Mouse (Mus musculus): ENCODE data around the gene Efcab7.
A peak's percentile ranks its signal among the peaks of the same experiment; 100 is the strongest.

Gene Efcab7

GRCm38 (mm10) chr4:99829094-99830073 lies at the start of gene Efcab7:
Gene Efcab7, plus strand, starts transcription at chr4:99829198.
- DNase-seq: peak; percentile 89

GRCm38 (mm10) chr4:99792365-99792764 lies 36.6 kb upstream of the Efcab7 start:
- no peak for DNase-seq

GRCm38 (mm10) chr4:99816697-99817460 lies 12.1 kb upstream of the Efcab7 start:
- no peak for DNase-seq

DNA sequence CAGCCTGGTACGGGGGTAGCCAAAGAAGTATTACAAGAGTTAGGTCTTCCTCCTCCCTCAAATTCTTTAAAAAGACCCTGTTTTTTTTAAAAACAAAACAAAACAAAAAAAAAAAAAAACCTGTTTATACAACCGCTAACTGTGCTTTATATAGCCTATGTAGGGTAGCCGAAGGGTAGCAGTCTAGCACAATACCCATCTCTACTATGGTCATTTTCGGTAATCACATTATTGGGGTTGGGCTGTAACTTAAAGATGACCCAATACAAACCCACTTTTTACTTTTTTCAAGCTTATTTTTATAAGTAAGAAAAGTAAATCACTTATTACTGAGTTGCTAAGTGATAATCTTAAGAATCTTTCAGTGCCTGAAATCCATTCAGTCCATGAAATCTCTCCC lies 661 bp upstream of the Efcab7 start:
- no peak for DNase-seq

DNA sequence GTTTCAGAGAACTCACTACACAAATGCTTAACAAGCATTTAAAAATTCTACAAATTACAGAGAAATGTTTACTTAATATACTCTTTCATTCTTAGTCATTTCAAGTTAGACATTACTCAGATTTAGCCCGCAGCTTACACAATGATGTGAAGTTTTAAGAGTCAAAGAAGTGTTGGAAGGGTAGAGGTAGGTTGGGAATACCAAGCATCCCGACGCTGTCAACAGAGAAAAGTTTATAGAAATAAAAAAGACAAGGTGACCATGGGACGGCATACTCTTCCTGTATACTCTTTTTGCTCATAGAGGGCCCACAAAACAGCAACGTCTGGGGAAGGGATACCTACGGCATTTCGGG lies 282 bp upstream of the Efcab7 start:
- DNase-seq: no peak

DNA sequence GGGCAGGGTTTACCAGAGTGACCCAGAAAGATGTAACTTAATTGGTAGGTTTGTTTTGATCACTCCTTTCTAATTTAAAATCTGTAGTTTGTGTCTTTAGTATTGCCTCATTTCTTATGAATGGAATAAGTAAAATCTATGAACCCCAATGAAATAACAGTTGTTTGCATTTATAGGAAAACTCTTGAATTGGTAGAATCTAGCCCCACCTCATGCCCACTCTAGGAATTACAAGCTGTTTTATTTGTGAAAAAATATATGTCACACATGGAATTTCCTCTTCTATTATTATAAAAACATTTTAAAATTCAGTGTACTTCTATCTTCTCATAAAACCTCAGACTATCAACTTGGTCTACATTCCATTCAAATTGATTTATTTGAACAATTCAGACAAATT lies 52.9 kb downstream of the Efcab7 start:
- DNase-seq: peak; percentile 35

- DNase-seq: no peak
These were observed 53.4 kb downstream of the Efcab7 start for GRCm38 (mm10) chr4:99882405-99882804.

DNA sequence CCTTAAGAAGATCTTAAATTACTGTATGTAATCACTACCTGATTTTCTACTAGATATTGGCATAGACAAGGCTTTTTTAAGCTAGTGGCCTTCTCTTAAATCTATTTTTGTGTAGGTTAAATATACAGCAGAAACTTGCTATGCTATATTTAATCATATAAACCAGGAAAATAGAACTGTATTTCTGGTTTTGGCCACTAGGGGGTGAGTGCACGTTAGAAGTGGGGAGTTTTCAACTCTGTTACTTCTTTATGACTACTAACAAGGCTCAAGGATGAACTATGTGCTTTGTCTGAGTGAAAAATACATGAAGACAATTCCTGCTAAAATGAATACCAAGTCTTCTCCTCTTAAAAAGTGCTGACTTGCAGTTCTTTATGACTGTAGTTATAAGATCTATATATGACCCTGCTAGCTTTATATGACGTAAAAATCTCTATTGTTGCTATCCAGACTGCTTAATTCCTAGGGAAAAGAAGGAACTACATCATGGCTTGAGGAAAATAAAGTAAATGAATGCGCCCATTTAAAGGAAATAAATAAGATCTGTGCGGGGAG lies 85.0 kb downstream of the Efcab7 start:
- DNase-seq: no peak

DNA sequence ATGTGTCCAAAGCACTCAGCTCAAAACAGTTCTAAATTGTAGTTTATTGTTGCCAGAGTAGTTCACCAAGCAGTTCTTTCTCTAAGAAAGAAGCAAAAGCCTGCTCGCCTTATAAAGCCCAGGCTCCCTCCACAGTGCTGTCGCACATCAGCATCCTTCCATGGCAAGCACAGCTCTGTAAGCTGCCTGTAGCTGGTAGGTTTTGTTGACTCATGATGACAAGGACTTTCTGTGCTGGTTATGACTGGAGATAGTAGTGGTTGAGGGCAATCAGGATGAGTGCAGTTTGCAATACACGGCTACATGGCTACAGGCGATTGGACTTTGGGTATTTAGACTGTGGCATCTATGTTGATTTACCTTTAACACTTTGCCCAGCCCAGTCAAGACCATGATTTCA lies 97.4 kb downstream of the Efcab7 start:
- DNase-seq: no peak

DNA sequence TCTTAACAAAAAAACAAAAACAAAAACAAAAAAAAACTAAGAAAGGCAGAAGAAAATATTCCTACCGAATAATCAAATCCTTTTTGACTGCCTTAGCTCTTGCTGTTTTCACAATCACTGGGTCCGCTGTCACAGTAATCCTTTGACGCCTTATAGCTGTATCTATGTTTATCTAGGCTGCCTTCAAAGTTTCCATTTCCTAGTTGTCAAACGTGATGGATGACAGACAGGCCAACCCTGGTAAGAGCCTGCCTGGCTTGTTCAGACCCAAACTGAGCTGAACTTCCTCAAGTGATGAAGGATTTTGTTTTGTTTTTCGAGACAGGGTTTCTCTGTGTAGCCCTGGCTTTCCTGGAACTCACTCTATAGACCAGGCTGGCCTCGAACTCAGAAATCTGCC lies 99.5 kb downstream of the Efcab7 start:
- no peak for DNase-seq

DNA sequence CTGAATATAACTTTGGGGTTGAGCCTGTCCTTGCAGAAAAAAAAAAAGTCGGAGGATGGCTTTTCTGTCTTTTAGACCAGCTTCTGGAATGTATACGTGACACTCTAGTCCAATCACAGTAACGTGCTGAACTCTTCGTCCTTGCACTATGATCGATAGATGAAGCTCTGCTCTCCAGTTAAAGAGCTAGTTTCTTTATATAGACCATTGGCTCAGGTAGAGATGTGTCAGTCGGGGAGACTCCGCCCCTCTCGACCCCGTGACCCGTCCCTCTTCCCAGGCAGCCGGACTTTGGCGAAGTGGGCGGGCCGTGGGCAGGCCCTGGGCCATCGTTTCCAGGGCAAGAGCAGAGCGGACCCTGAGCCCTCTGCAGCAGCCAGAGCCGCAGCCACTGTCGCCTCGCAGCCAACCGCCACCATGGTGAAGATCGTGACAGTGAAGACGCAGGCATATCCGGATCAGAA lies 100.2 kb downstream of the Efcab7 start, which contains the start of gene Pgm1:
Pgm1 (plus strand) TSS at position 266 of the 464 bp plus-strand sequence.
- DNase-seq: peak; percentile 93

DNA sequence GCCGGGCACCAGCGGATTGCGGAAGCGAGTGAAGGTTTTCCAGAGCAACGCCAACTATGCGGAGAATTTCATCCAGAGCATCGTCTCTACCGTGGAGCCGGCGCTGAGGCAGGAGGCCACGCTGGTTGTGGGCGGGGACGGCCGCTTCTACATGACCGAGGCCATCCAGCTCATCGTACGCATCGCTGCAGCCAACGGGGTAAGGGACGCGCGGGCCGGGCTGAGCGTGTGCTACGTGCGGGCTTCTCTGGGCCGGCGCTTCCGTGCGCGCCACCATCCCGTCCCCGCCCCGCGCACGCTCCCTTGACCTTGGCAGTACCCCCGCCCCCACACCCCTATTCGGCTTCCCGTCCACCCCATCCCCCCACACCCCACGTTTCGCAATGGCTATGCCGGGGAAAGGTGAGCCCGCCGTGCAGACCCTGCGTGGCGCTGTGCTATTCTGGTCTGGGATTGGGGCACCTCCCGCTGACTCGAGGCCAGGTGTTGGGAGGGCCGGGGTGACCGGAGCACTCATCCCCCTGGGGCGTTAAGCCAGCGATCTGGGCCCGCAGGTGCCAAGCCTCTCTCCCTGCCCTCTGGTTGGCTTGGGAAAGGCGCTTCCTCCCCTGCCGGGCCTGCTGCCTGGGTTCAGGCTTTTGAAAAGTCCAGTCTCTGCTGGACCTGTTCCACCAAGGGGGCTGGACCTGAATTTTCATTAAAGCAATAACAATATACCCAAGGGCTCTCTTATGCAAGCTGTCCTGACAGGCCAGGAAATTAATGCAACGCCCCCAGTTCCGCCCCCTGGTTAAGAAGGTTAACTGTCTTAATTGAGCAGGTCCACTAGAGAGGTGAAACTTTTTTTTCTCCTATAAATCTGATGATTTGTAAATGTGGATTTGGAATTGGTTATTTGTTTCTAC lies 100.9 kb downstream of the Efcab7 start, which contains the start of gene Itgb3bp:
Itgb3bp (minus strand) TSS at position 201 of the 905 bp plus-strand sequence.
- peak; percentile 85 for DNase-seq

GRCm38 (mm10) chr4:99930518-99931239 lies 101.7 kb downstream of the Efcab7 start:
- no peak for DNase-seq

DNA sequence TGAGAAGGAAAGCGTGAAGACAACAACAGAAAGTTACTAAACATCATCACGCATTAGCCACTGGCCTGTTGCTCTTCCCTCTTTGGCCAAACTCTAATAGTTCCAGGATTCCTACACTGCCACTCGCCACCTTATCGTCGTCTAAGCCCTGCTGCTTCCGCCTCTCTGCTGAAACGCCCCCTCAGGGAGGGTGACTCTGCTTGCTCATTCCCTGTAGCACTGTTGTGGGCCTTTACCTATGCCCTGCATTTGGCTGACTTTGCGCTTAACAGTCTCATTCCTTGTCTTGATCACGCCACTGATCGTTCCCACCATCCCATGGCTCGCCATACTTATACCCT lies 102.2 kb downstream of the Efcab7 start:
- no peak for DNase-seq

GRCm38 (mm10) chr4:99931807-99932206 lies 102.8 kb downstream of the Efcab7 start:
- DNase-seq: no peak

DNA sequence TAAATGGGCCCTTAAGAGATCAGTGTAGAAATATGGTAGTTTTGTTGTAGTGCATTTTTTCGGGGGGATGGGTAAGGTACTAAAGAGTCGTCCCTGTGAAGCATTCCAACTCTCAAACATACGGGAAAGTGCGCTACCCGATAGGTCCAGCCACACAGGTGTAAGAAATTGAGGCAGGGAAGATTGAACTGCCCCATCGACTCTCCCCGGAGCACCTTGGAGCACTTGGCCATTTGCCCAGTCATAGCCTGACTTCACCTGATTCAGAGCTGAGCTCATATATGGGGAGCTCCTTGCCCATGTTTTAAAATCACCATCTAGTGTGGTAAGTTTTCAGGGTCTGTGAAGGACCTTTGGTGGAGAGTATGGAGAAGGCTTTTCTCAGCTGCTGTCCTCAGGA lies 105.9 kb downstream of the Efcab7 start:
- peak; percentile 43 for DNase-seq

- DNase-seq: no peak
These were observed 107.3 kb downstream of the Efcab7 start for GRCm38 (mm10) chr4:99936278-99936677.

DNA sequence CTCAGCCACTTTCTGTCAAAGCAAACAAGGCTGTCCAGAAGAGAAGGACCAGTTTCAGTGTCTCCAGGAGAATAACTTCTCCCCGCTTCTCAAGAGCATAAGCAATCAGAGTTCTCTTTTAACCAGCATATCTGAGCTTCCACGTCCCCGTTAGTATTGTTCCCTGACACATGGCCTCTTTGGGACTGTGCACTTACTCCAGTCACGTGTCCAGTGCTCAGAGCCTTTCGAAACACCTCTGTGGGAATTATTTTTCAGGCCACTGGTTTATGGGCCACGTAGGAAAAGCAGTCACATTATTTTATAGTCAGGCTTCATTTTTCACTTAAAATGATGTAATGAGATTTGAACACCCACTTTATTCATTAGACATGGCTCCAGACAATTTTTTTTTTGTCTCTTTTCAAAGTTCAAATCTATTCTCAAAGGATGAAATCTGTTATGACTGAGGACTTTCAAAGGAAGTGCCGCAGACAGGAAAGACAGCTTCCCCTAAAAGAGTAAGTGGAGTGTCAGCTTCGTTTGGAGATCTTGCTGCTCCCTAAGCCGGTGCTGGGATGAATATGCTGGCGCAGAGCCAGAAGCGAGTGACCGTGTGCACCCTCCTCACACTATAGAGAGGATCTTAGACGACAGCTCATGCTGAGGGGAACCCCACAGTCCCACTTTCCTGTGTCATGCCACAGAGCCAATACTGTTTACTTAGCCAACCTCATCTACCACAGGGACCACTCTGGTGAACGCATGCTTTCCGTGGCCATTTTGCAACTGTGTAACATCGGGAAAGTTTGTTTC lies 110.9 kb downstream of the Efcab7 start:
- DNase-seq: peak; percentile 29

DNA sequence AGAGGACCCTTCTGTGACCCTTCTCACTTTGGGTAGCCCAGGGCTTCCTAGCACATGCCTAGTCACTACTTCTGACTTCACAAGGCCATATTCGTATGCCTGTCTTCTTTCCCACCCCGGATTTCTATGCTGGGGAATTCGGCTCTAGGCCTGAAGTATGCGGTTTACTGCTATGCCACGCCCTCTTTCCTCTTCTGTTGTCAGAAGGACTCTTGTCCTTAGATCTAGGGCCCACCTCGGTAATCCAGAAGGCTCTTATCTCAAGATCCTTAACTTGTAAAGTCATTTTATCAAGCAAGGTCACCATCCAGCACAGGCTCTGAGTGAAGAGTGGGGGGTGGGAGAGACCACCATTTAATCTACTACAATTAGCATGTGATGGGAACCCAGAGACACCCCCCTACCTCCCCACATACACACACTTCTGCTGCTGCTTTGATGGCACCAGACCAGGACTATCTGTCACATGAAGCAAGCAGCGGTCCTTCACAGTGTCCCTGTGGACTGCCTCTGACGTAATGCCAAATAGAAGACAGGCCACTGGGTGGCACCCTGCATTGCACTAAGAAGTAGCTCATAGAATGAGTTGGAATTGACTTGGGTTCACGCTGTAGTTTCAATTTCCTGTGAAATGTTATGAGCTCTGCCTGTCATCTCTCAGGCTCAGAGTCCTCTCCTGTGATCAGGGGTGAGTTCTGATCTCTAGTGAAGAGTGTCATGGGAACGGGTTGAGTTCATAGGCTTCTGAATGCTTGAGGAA lies 112.8 kb downstream of the Efcab7 start:
- DNase-seq: peak; percentile 49

GRCm38 (mm10) chr4:99944606-99945005 lies 115.6 kb downstream of the Efcab7 start:
- DNase-seq: no peak

Data from kidney, postnatal 10 days (tissue).